Mouse (Mus musculus) hindbrain, embryonic 15.5 days (tissue): Measurements from ENCODE around the gene Olfr524. TPM values are rescaled to one million over a fixed set of nuclear protein-coding genes. Genes with fewer than 3 reads are reported as not detected.

ENCODE experiments used
- polyA plus RNA-seq: library from polyadenylated mRNA; unstranded; fragments of >200 nt; fragmentation: Nextera tagmentation; extraction: Ambion mirVana; gene quantifications from 2 replicates; pipeline ENCODE4 v1.2.1, GENCODE M21; 2015

The Olfr524 gene
- polyA plus RNA-seq, 1 experiment from 2014 or later: not detected

Other genes with a start within 250 kb of the Olfr524 start
- gene 6430531B16Rik, start 227.2 kb downstream of the Olfr524 start, polyA plus RNA-seq: 0.68 and 0.97 TPM in 2 replicates
- gene Adam8, start 213.4 kb downstream of the Olfr524 start, polyA plus RNA-seq: 2.9 and 3.6 TPM in 2 replicates
- 48.1 and 56.8 TPM in 2 replicates for gene Zfp511, start 169.6 kb downstream of the Olfr524 start, polyA plus RNA-seq
- 53.3 and 56.6 TPM in 2 replicates for gene Tubgcp2, start 169.3 kb downstream of the Olfr524 start, polyA plus RNA-seq
- gene Msx3, start 156.9 kb downstream of the Olfr524 start, polyA plus RNA-seq: 5.5 and 9.5 TPM in 2 replicates
- 279 and 296 TPM in 2 replicates for gene Caly, start 123.4 kb downstream of the Olfr524 start, polyA plus RNA-seq
- gene Prap1, start 112.6 kb downstream of the Olfr524 start, polyA plus RNA-seq: not detected in 2 replicates
- gene Fuom, start 103.5 kb downstream of the Olfr524 start, polyA plus RNA-seq: 37.6 and 41.2 TPM in 2 replicates
- gene Paox, start 90.2 kb downstream of the Olfr524 start, polyA plus RNA-seq: 7.7 and 9.6 TPM in 2 replicates
- 115 and 120 TPM in 2 replicates for gene Echs1, start 89.5 kb downstream of the Olfr524 start, polyA plus RNA-seq
- 27.4 and 31.1 TPM in 2 replicates for gene Mtg1, start 68.4 kb downstream of the Olfr524 start, polyA plus RNA-seq
- gene Sprn, start 51.1 kb downstream of the Olfr524 start, polyA plus RNA-seq: 24.9 and 28.2 TPM in 2 replicates
- not detected in 2 replicates for gene Olfr522, start 41.2 kb downstream of the Olfr524 start, polyA plus RNA-seq
- gene Olfr523, start 32.7 kb downstream of the Olfr524 start, polyA plus RNA-seq: not detected in 2 replicates
- gene Cd163l1, start 12.3 kb upstream of the Olfr524 start, polyA plus RNA-seq: 0.04 TPM in 1 of 2 replicates, not detected in the other
- not detected in 2 replicates for gene 5830411N06Rik, start 41.3 kb upstream of the Olfr524 start, polyA plus RNA-seq
- gene Olfr525, start 114.9 kb upstream of the Olfr524 start, polyA plus RNA-seq: not detected in 2 replicates
- gene Olfr527, start 128.1 kb upstream of the Olfr524 start, polyA plus RNA-seq: not detected in 2 replicates
- not detected in 2 replicates for gene Olfr60, start 155.7 kb upstream of the Olfr524 start, polyA plus RNA-seq
- gene Olfr530, start 170.4 kb upstream of the Olfr524 start, polyA plus RNA-seq: not detected in 2 replicates
- not detected in 2 replicates for gene Olfr531, start 197.0 kb upstream of the Olfr524 start, polyA plus RNA-seq
- gene Olfr532, start 215.7 kb upstream of the Olfr524 start, polyA plus RNA-seq: not detected in 2 replicates